Mouse (Mus musculus) C2C12 (cell line): ENCODE data around the gene Zpr1.

Experiments used
- CEBPB ChIP-seq: IDR thresholded peaks from one replicate; pipeline ENCODE4 v1.6.1; 2011; ENCODE audit warnings: low read depth, mild to moderate bottlenecking, control low read depth, moderate library complexity
- CTCF ChIP-seq: IDR thresholded peaks from one replicate; pipeline ENCODE4 v1.5.1; 2011; ENCODE audit not compliant: control insufficient read depth, insufficient read depth, insufficient read length
- FOSL1 ChIP-seq: IDR thresholded peaks from one replicate; pipeline ENCODE4 v1.8.0; 2011; ENCODE audit warnings: mild to moderate bottlenecking, low read length; ENCODE audit not compliant: poor library complexity, insufficient read depth, severe bottlenecking
- MAX ChIP-seq: IDR thresholded peaks from one replicate; pipeline ENCODE4 v1.6.1; 2011; ENCODE audit warnings: mild to moderate bottlenecking, control low read depth
- MYOD1 ChIP-seq: IDR thresholded peaks from one replicate; pipeline ENCODE4 v1.6.1; 2011; ENCODE audit warnings: low read depth; ENCODE audit not compliant: control insufficient read depth, insufficient read length
- MYOG ChIP-seq: IDR thresholded peaks from one replicate; pipeline ENCODE4 v1.6.1; 2011; ENCODE audit not compliant: control insufficient read depth, insufficient read length; ENCODE audit errors: extremely low read depth
- USF1 ChIP-seq: IDR thresholded peaks from one replicate; pipeline ENCODE4 v1.6.1; 2011; ENCODE audit warnings: low read depth, mild to moderate bottlenecking, control low read depth, moderate library complexity

DNA sequence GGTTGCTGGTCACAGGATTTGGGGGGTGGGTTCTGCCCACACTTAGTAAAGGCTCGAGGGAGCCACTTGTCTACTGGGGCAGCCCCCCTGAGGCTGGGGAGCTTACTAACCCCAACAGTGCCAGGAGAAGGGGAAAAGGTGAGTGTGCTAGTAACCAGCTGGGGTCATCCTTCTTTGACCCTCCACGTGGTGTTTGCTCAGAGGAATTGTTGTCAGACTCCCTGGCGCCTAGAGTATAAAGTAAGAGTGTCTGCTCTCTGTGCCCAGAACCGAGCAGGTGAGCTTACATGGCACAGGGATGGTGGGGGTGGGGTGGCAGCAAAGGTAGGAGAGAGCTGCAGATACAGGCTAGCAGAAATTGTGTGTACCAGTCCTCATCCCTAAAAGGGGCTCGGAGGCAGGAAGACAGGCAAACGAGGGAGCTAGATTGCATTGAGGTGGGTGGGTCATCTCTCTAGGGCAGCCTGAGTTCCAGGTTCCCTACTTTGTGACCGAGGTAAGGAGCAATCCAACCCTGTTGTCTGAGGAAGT, 4.5 kb upstream of the Zpr1 start, which contains the start of gene Apoa5:
- TF ChIP-seq CTCF: no peak
- TF ChIP-seq MYOD1: no peak
- TF ChIP-seq MAX: no peak
- TF ChIP-seq USF1: no peak
- no peak for TF ChIP-seq CEBPB
- TF ChIP-seq FOSL1: no peak
- TF ChIP-seq MYOG: no peak
